Mouse (Mus musculus) liver, adult 2 months (tissue): ENCODE measurements around the gene Ascc2.
A peak's percentile ranks its signal among the peaks of the same experiment; 100 is the strongest.

Experiments used
- CTCF ChIP-seq: fragments of 200-500 bp; IDR thresholded peaks from 2 replicates; pipeline ENCODE4 v1.5.1; 2011; ENCODE audit warnings: low read depth, low read length, control low read depth
- POLR2A ChIP-seq: fragments of 200-500 bp; IDR thresholded peaks from 2 replicates; pipeline ENCODE4 v1.6.1; 2011; ENCODE audit warnings: low read length, control low read depth; ENCODE audit not compliant: insufficient read depth; ENCODE audit errors: extremely low read depth

- TF ChIP-seq CTCF: no peak
- peak; percentile 33; the same call in 1 of the 2 replicates for TF ChIP-seq POLR2A
Measured at GRCm38 (mm10) chr11:4594608-4595500, 42.7 kb upstream of the Ascc2 start, which contains the start of gene Mtmr3.
